Comparison of ENCODE assay signal across 26 mouse cellular contexts in the genomic region with DNA sequence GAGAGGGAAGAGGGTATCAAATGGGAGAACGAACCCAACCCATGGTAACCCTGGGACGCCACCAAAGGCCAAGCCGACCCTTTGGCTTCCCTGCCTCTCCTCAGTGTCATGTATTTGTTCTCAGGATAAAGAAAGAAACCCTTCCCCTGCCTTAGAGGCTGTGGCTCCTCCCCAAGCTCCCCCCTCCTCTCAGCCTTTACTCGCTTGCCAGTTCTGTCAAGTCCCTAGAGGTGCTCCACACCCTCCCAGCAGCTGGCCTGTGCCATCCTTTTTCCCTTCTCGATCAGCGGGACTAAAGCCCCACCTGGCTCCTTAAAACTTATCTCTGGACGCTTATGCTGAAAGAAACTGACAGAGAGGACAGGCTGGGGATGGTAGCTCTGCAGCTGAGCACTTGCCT.
DNase-seq lines count a peak whose midpoint lies in the region; ATAC-seq lines count a peak whose summit lies in the region.
"Had no signal": no experiment of that assay in that cellular context is flagged by ENCODE, and none has a peak within 500 bp of the region (broad histone marks: within the 10 kb centered on the region; RNA-seq: fewer than 3 reads in every experiment).

No protein-coding gene starts in this region.

- H3K27me3 ChIP-seq in hindbrain, embryonic 12.5 days, result no peaks in the 10 kb centered on the region
- H3K27me3 ChIP-seq in forebrain, embryonic 16.5 days (replicated peaks; ENCODE audit: control insufficient read depth, insufficient read depth, low read length), result no peaks in the 10 kb centered on the region
- H3K27me3 ChIP-seq: embryonic facial prominence, embryonic 12.5 days; kidney, embryonic 15.5 days; neural tube, embryonic 13.5 days had no signal

- DNase-seq in adrenal gland, postnatal 14 days, result peak; percentile 17
- no peak for DNase-seq in adrenal gland, adult 2 months
- peak; percentile 64 for DNase-seq in left cerebral cortex, postnatal 4 days
- no peak for DNase-seq in left cerebral cortex, postnatal 14 days (ENCODE audit: low spot score in 2 of 2)
- DNase-seq in ES-CJ7 (ENCODE audit: low read depth, low spot score), result peak; percentile 41
- DNase-seq: adrenal gland, postnatal 10 days; cerebellum, adult 18-20 months; cerebellum, postnatal 36 days; gastrocnemius, postnatal 10 days; kidney, adult 18-20 months; liver, embryonic 13.5 days; lung, adult 18-20 months; lung, postnatal 4 days; midbrain, embryonic 14.5 days had no signal

- no peak overlapping the region for H3K27ac ChIP-seq in hindbrain, embryonic 12.5 days
- no peak overlapping the region for H3K27ac ChIP-seq in forebrain, embryonic 16.5 days (ENCODE audit: low read length)
- H3K27ac ChIP-seq: embryonic facial prominence, embryonic 12.5 days; heart, embryonic 13.5 days; kidney, embryonic 15.5 days; layer of hippocampus, adult 2 months; left cerebral cortex, adult 2 months; liver, embryonic 13.5 days; neural tube, embryonic 13.5 days had no signal

- no peak overlapping the region for H3K9ac ChIP-seq in hindbrain, embryonic 12.5 days
- H3K9ac ChIP-seq in forebrain, embryonic 16.5 days (replicated peaks; ENCODE audit: low read depth, low read length), result no peak overlapping the region
- H3K9ac ChIP-seq: embryonic facial prominence, embryonic 12.5 days; heart, embryonic 13.5 days; kidney, embryonic 15.5 days; liver, embryonic 13.5 days; neural tube, embryonic 13.5 days had no signal

- 0 out of 2 replicates have a peak, but pooled peaks cover 3% of the 10 kb centered on the region for H3K9me3 ChIP-seq in hindbrain, embryonic 12.5 days (replicated peaks)
- no peaks in the 10 kb centered on the region for H3K9me3 ChIP-seq in forebrain, embryonic 16.5 days (ENCODE audit: control insufficient read depth, low read length)
- H3K9me3 ChIP-seq: embryonic facial prominence, embryonic 12.5 days; heart, embryonic 13.5 days; kidney, embryonic 15.5 days; liver, embryonic 13.5 days; neural tube, embryonic 13.5 days had no signal

- 0 out of 2 replicates have a peak, but pooled peaks cover 5% of the 10 kb centered on the region for H3K4me1 ChIP-seq in hindbrain, embryonic 12.5 days
- peaks cover 12% of the 10 kb centered on the region for H3K4me1 ChIP-seq in forebrain, embryonic 16.5 days (replicated peaks; ENCODE audit: control insufficient read depth, insufficient read depth, low read length)
- H3K4me1 ChIP-seq: embryonic facial prominence, embryonic 12.5 days; liver, embryonic 13.5 days had no signal

- intact Hi-C loops in left cerebral cortex, postnatal 4 days (cut with DNase I), result no loop called here
- intact Hi-C loops in left cerebral cortex, postnatal 14 days (cut with DNase I), result no loop called here

- ATAC-seq in hindbrain, embryonic 12.5 days (ENCODE audit: low FRiP score), result peak; percentile 64
- ATAC-seq in forebrain, embryonic 16.5 days, result no peak
- no peak for ATAC-seq in erythroblast, adult 5-6 weeks (replicated peaks; ENCODE audit: low FRiP score, poor library complexity, severe bottlenecking)
- ATAC-seq: lung, postnatal 0 days had no signal

- H3K36me3 ChIP-seq in hindbrain, embryonic 12.5 days, result no peaks in the 10 kb centered on the region
- H3K36me3 ChIP-seq in forebrain, embryonic 16.5 days (ENCODE audit: control insufficient read depth, insufficient read depth), result no peaks in the 10 kb centered on the region
- H3K36me3 ChIP-seq: embryonic facial prominence, embryonic 12.5 days; heart, embryonic 13.5 days; kidney, embryonic 15.5 days; liver, embryonic 13.5 days; neural tube, embryonic 13.5 days had no signal

- WGBS in hindbrain, embryonic 12.5 days, result 47% methylated on average over 7 of the region's 7 CpGs
- WGBS in forebrain, embryonic 16.5 days, result 58% methylated on average over 7 of the region's 7 CpGs

- H3K4me3 ChIP-seq in hindbrain, embryonic 12.5 days, result no peak overlapping the region
- no peak overlapping the region for H3K4me3 ChIP-seq in forebrain, embryonic 16.5 days (replicated peaks; ENCODE audit: low read length)
- H3K4me3 ChIP-seq: embryonic facial prominence, embryonic 12.5 days; erythroblast, embryonic 14.5 days; heart, embryonic 13.5 days; kidney, embryonic 15.5 days; layer of hippocampus, adult 2 months; left cerebral cortex, adult 2 months; liver, embryonic 13.5 days; megakaryocyte, embryonic 14.5 days; neural tube, embryonic 13.5 days had no signal

- no peak overlapping the region for H3K4me2 ChIP-seq in hindbrain, embryonic 12.5 days (replicated peaks)
- H3K4me2 ChIP-seq in forebrain, embryonic 16.5 days (ENCODE audit: low read length), result no peak overlapping the region
- H3K4me2 ChIP-seq: embryonic facial prominence, embryonic 12.5 days; heart, embryonic 13.5 days; kidney, embryonic 15.5 days; liver, embryonic 13.5 days; neural tube, embryonic 13.5 days had no signal

Comparison
In these comparisons a context has a peak if more than half of its experiments do, and no peak if none do; other contexts are left out.
1. DNase-seq: peak in adrenal gland, postnatal 14 days (single experiment), left cerebral cortex, postnatal 4 days (single experiment) and ES-CJ7 (single experiment); none in adrenal gland, adult 2 months (single experiment) and left cerebral cortex, postnatal 14 days (0 of 2).